Mouse (Mus musculus): ENCODE measurements around the gene Pgrmc1.

GRCm38 (mm10) chrX:36597707-36598389, at the start of gene Pgrmc1:
- TF ChIP-seq CTCF (conservative IDR thresholded peaks at IDR 0.05; ENCODE audit: insufficient read depth, insufficient read length, low read depth, low read length) (no peak), POLR2A (IDR thresholded peaks at IDR 0.05; ENCODE audit: low read depth, low read length) (peak; percentile 91)

Data from kidney, adult 2 months (tissue).